Mouse (Mus musculus) embryonic fibroblast, embryonic 13.5 days (primary cell): ENCODE measurements around the gene Arhgef3.

Source experiments
- CTCF ChIP-seq: IDR thresholded peaks from 2 replicates; pipeline ENCODE4 v1.5.1; 2011; ENCODE audit warnings: mild to moderate bottlenecking, control low read depth, low read length, moderate library complexity, borderline replicate concordance; ENCODE audit not compliant: insufficient read depth
- POLR2A ChIP-seq: IDR thresholded peaks from 2 replicates; pipeline ENCODE4 v1.6.1; 2011; ENCODE audit warnings: low read depth, mild to moderate bottlenecking, control low read depth, low read length, moderate library complexity

- no peak for TF ChIP-seq CTCF
- TF ChIP-seq POLR2A: no peak
Measured at GRCm38 (mm10) chr14:27151432-27151831, 36.7 kb downstream of the Arhgef3 start.
